Mouse (Mus musculus): ENCODE measurements at regions not wholly inside any gene's neighbourhood (a gene's known extent, or its start where the extent isn't known, plus 50 kb on each side); places are given as distances from the start of the nearest gene placed in this dataset.
"Not testable (repeated sequence)": the region's sequence is repeated elsewhere in the genome, so short reads cannot be mapped to it uniquely, and the experiment has no call there.

- 0 out of 2 replicates have a peak, but pooled peaks cover 3% of the 10 kb centered on the region for H3K4me1 ChIP-seq (replicated peaks; ENCODE audit: control insufficient read depth, insufficient read depth, low read length)
- H3K4me3 ChIP-seq (replicated peaks; ENCODE audit: low read length): no peak overlapping the region
- H3K36me3 ChIP-seq (ENCODE audit: control insufficient read depth, insufficient read depth): no peaks in the 10 kb centered on the region
- H3K4me2 ChIP-seq (ENCODE audit: low read length): no peak overlapping the region
- no peaks in the 10 kb centered on the region for H3K9me3 ChIP-seq (ENCODE audit: control insufficient read depth, low read length)
- no peak overlapping the region; the same call in 1 of the 2 replicates for H3K27ac ChIP-seq (ENCODE audit: low read length)
- ATAC-seq: peak; percentile 87
- H3K27me3 ChIP-seq (replicated peaks; ENCODE audit: control insufficient read depth, insufficient read depth, low read length): no peaks in the 10 kb centered on the region
- WGBS: 53% methylated on average over 2 of the region's 2 CpGs
- H3K9ac ChIP-seq (replicated peaks; ENCODE audit: low read depth, low read length): no peak overlapping the region
Measured at GRCm38 (mm10) chr1:99599696-99600489, 172.7 kb upstream of the Cntnap5b start.

- Histone ChIP-seq H3K27me3 (replicated peaks; ENCODE audit: control insufficient read depth, insufficient read depth, low read length) (no peaks in the 10 kb centered on the region), H3K4me1 (replicated peaks; ENCODE audit: control insufficient read depth, insufficient read depth, low read length) (0 out of 2 replicates have a peak, but pooled peaks cover 1% of the 10 kb centered on the region), H3K4me2 (ENCODE audit: low read length) (no peak overlapping the region), H3K27ac (ENCODE audit: low read length) (no peak overlapping the region), H3K36me3 (ENCODE audit: control insufficient read depth, insufficient read depth) (no peaks in the 10 kb centered on the region), H3K9ac (replicated peaks; ENCODE audit: low read depth, low read length) (no peak overlapping the region), H3K4me3 (replicated peaks; ENCODE audit: low read length) (no peak overlapping the region), H3K9me3 (ENCODE audit: control insufficient read depth, low read length) (no peaks in the 10 kb centered on the region)
- peak; percentile 78 for ATAC-seq
Measured at GRCm38 (mm10) chr1:99605213-99605612, 167.4 kb upstream of the Cntnap5b start.

- Histone ChIP-seq H3K4me2 (ENCODE audit: low read length) (no peak overlapping the region), H3K27me3 (replicated peaks; ENCODE audit: control insufficient read depth, insufficient read depth, low read length) (no peaks in the 10 kb centered on the region), H3K27ac (ENCODE audit: low read length) (no peak overlapping the region), H3K36me3 (ENCODE audit: control insufficient read depth, insufficient read depth) (no peaks in the 10 kb centered on the region), H3K4me3 (replicated peaks; ENCODE audit: low read length) (no peak overlapping the region), H3K9me3 (ENCODE audit: control insufficient read depth, low read length) (no peaks in the 10 kb centered on the region), H3K9ac (replicated peaks; ENCODE audit: low read depth, low read length) (no peak overlapping the region), H3K4me1 (replicated peaks; ENCODE audit: control insufficient read depth, insufficient read depth, low read length) (no peaks in the 10 kb centered on the region)
- no peak for ATAC-seq
- WGBS: 59% methylated on average over 2 of the region's 2 CpGs
Measured at GRCm38 (mm10) chr1:99619221-99619620, 153.3 kb upstream of the Cntnap5b start.

- not testable (repeated sequence) for H3K27me3 ChIP-seq (replicated peaks; ENCODE audit: control insufficient read depth, insufficient read depth, low read length)
Measured at GRCm38 (mm10) chr1:99630971-99631370, 141.6 kb upstream of the Cntnap5b start.

GRCm38 (mm10) chr1:99663641-99664040 is 108.9 kb upstream of the Cntnap5b start:
- Histone ChIP-seq H3K27ac (ENCODE audit: low read length) (no peak overlapping the region), H3K4me3 (replicated peaks; ENCODE audit: low read length) (no peak overlapping the region), H3K4me1 (replicated peaks; ENCODE audit: control insufficient read depth, insufficient read depth, low read length) (no peaks in the 10 kb centered on the region), H3K36me3 (ENCODE audit: control insufficient read depth, insufficient read depth) (no peaks in the 10 kb centered on the region), H3K9ac (replicated peaks; ENCODE audit: low read depth, low read length) (no peak overlapping the region), H3K27me3 (replicated peaks; ENCODE audit: control insufficient read depth, insufficient read depth, low read length) (no peaks in the 10 kb centered on the region), H3K9me3 (ENCODE audit: control insufficient read depth, low read length) (no peaks in the 10 kb centered on the region), H3K4me2 (ENCODE audit: low read length) (no peak overlapping the region)
- WGBS: 84% methylated on average over 2 of the region's 2 CpGs
- no peak for ATAC-seq

More at GRCm38 (mm10) chr1:99630971-99631370, 141.6 kb upstream of the Cntnap5b start:
- H3K9me3 ChIP-seq (ENCODE audit: control insufficient read depth, low read length); H3K4me1 ChIP-seq (replicated peaks; ENCODE audit: control insufficient read depth, insufficient read depth, low read length); H3K9ac ChIP-seq (replicated peaks; ENCODE audit: low read depth, low read length); ATAC-seq; H3K4me2 ChIP-seq (ENCODE audit: low read length); H3K36me3 ChIP-seq (ENCODE audit: control insufficient read depth, insufficient read depth); H3K4me3 ChIP-seq (replicated peaks; ENCODE audit: low read length); H3K27ac ChIP-seq (ENCODE audit: low read length): not testable (repeated sequence)
- 91% methylated on average over 13 of the region's 13 CpGs for WGBS

GRCm38 (mm10) chr1:99679980-99680379 is 92.6 kb upstream of the Cntnap5b start:
- H3K9me3 ChIP-seq (ENCODE audit: control insufficient read depth, low read length): no peaks in the 10 kb centered on the region
- no peaks in the 10 kb centered on the region for H3K27me3 ChIP-seq (replicated peaks; ENCODE audit: control insufficient read depth, insufficient read depth, low read length)
- no peaks in the 10 kb centered on the region for H3K4me1 ChIP-seq (replicated peaks; ENCODE audit: control insufficient read depth, insufficient read depth, low read length)
- H3K4me2 ChIP-seq (ENCODE audit: low read length): no peak overlapping the region
- H3K27ac ChIP-seq (ENCODE audit: low read length): no peak overlapping the region
- no peak overlapping the region for H3K9ac ChIP-seq (replicated peaks; ENCODE audit: low read depth, low read length)
- no peaks in the 10 kb centered on the region for H3K36me3 ChIP-seq (ENCODE audit: control insufficient read depth, insufficient read depth)
- no peak overlapping the region for H3K4me3 ChIP-seq (replicated peaks; ENCODE audit: low read length)
- no peak for ATAC-seq
- 57% methylated on average over 1 of the region's 1 CpGs for WGBS

GRCm38 (mm10) chr1:99697089-99697488 is 75.5 kb upstream of the Cntnap5b start:
- WGBS: 83% methylated on average over 3 of the region's 3 CpGs
- Histone ChIP-seq H3K4me1 (replicated peaks; ENCODE audit: control insufficient read depth, insufficient read depth, low read length) (no peaks in the 10 kb centered on the region), H3K4me2 (ENCODE audit: low read length) (no peak overlapping the region), H3K4me3 (replicated peaks; ENCODE audit: low read length) (no peak overlapping the region), H3K9ac (replicated peaks; ENCODE audit: low read depth, low read length) (no peak overlapping the region), H3K9me3 (ENCODE audit: control insufficient read depth, low read length) (no peaks in the 10 kb centered on the region), H3K36me3 (ENCODE audit: control insufficient read depth, insufficient read depth) (no peaks in the 10 kb centered on the region), H3K27me3 (replicated peaks; ENCODE audit: control insufficient read depth, insufficient read depth, low read length) (no peaks in the 10 kb centered on the region), H3K27ac (ENCODE audit: low read length) (no peak overlapping the region)
- no peak for ATAC-seq

GRCm38 (mm10) chr1:99714912-99715311 is 57.7 kb upstream of the Cntnap5b start:
- no peaks in the 10 kb centered on the region for H3K27me3 ChIP-seq (replicated peaks; ENCODE audit: control insufficient read depth, insufficient read depth, low read length)
- no peak overlapping the region for H3K4me2 ChIP-seq (ENCODE audit: low read length)
- H3K36me3 ChIP-seq (ENCODE audit: control insufficient read depth, insufficient read depth): no peaks in the 10 kb centered on the region
- 86% methylated on average over 2 of the region's 2 CpGs for WGBS
- no peak overlapping the region for H3K9ac ChIP-seq (replicated peaks; ENCODE audit: low read depth, low read length)
- H3K4me3 ChIP-seq (replicated peaks; ENCODE audit: low read length): no peak overlapping the region
- H3K27ac ChIP-seq (ENCODE audit: low read length): no peak overlapping the region
- no peaks in the 10 kb centered on the region for H3K9me3 ChIP-seq (ENCODE audit: control insufficient read depth, low read length)
- no peaks in the 10 kb centered on the region for H3K4me1 ChIP-seq (replicated peaks; ENCODE audit: control insufficient read depth, insufficient read depth, low read length)
- ATAC-seq: no peak

- Histone ChIP-seq H3K27ac (ENCODE audit: low read length) (no peak overlapping the region), H3K4me1 (replicated peaks; ENCODE audit: control insufficient read depth, insufficient read depth, low read length) (no peaks in the 10 kb centered on the region), H3K36me3 (ENCODE audit: control insufficient read depth, insufficient read depth) (no peaks in the 10 kb centered on the region), H3K9ac (replicated peaks; ENCODE audit: low read depth, low read length) (no peak overlapping the region), H3K9me3 (ENCODE audit: control insufficient read depth, low read length) (no peaks in the 10 kb centered on the region), H3K27me3 (replicated peaks; ENCODE audit: control insufficient read depth, insufficient read depth, low read length) (no peaks in the 10 kb centered on the region), H3K4me2 (ENCODE audit: low read length) (no peak overlapping the region), H3K4me3 (replicated peaks; ENCODE audit: low read length) (no peak overlapping the region)
- no peak for ATAC-seq
Measured at GRCm38 (mm10) chr1:99716266-99716665, 56.3 kb upstream of the Cntnap5b start.

All from forebrain, embryonic 16.5 days (tissue).